Mouse (Mus musculus): ENCODE measurements around the gene Gucy1a1. TPM values are rescaled to one million over a fixed set of nuclear protein-coding genes. Genes with fewer than 3 reads are reported as not detected.

The Gucy1a1 gene
- polyA plus RNA-seq, 1 experiment from 2014 or later = 84.0 TPM

GRCm38 (mm10) chr3:82067830-82068229 is 77.8 kb downstream of the Gucy1a1 start:
- ATAC-seq (ENCODE audit: insufficient number of reproducible peaks, insufficient read depth, low FRiP score, low read depth) = peak; percentile 67; the same call in 1 of the 2 replicates
- H3K36me3 ChIP-seq (ENCODE audit: control insufficient read depth, insufficient read depth, low read length) = no peaks in the 10 kb centered on the region
- H3K4me1 ChIP-seq (ENCODE audit: control insufficient read depth, insufficient read depth, low read length) = peaks cover 19% of the 10 kb centered on the region; the same call in 1 of the 2 replicates
- no peaks in the 10 kb centered on the region for H3K9me3 ChIP-seq (ENCODE audit: control insufficient read depth, low read depth, low read length)
- H3K27me3 ChIP-seq (ENCODE audit: control insufficient read depth, insufficient read depth, low read length) = no peaks in the 10 kb centered on the region
- H3K4me2 ChIP-seq (replicated peaks; ENCODE audit: low read depth, low read length) = peak overlapping the region; percentile 3; the same call in 1 of the 2 replicates
- H3K4me3 ChIP-seq (ENCODE audit: low read depth, low read length) = no peak overlapping the region
- no peak overlapping the region for H3K9ac ChIP-seq (replicated peaks; ENCODE audit: low read depth, low read length)
- WGBS = 45% methylated on average over 5 of the region's 5 CpGs
- peak overlapping the region; percentile 67; the same call in 1 of the 2 replicates for H3K27ac ChIP-seq (ENCODE audit: low read length)

GRCm38 (mm10) chr3:82061402-82062180 is 84.0 kb downstream of the Gucy1a1 start:
- Histone ChIP-seq H3K9me3 (ENCODE audit: control insufficient read depth, low read depth, low read length) (no peaks in the 10 kb centered on the region), H3K27me3 (ENCODE audit: control insufficient read depth, insufficient read depth, low read length) (no peaks in the 10 kb centered on the region), H3K4me2 (replicated peaks; ENCODE audit: low read depth, low read length) (no peak overlapping the region), H3K9ac (replicated peaks; ENCODE audit: low read depth, low read length) (no peak overlapping the region), H3K4me3 (ENCODE audit: low read depth, low read length) (no peak overlapping the region), H3K4me1 (ENCODE audit: control insufficient read depth, insufficient read depth, low read length) (peaks cover 28% of the 10 kb centered on the region), H3K27ac (ENCODE audit: low read length) (peak overlapping the region; percentile 64), H3K36me3 (ENCODE audit: control insufficient read depth, insufficient read depth, low read length) (no peaks in the 10 kb centered on the region)
- WGBS = 15% methylated on average over 9 of the region's 9 CpGs
- ATAC-seq (ENCODE audit: insufficient number of reproducible peaks, insufficient read depth, low FRiP score, low read depth) = no peak

- H3K27ac ChIP-seq (ENCODE audit: low read length) = peak overlapping the region; percentile 66; the same call in 1 of the 2 replicates
- WGBS = 10% methylated on average over 5 of the region's 5 CpGs
- H3K4me1 ChIP-seq (ENCODE audit: control insufficient read depth, insufficient read depth, low read length) = peaks cover 40% of the 10 kb centered on the region
- H3K9ac ChIP-seq (replicated peaks; ENCODE audit: low read depth, low read length) = no peak overlapping the region
- peak; percentile 87 for ATAC-seq (ENCODE audit: insufficient number of reproducible peaks, insufficient read depth, low FRiP score, low read depth)
- no peaks in the 10 kb centered on the region for H3K9me3 ChIP-seq (ENCODE audit: control insufficient read depth, low read depth, low read length)
- no peaks in the 10 kb centered on the region; the same call in 1 of the 2 replicates for H3K36me3 ChIP-seq (ENCODE audit: control insufficient read depth, insufficient read depth, low read length)
- no peak overlapping the region for H3K4me3 ChIP-seq (ENCODE audit: low read depth, low read length)
- no peaks in the 10 kb centered on the region for H3K27me3 ChIP-seq (ENCODE audit: control insufficient read depth, insufficient read depth, low read length)
- no peak overlapping the region for H3K4me2 ChIP-seq (replicated peaks; ENCODE audit: low read depth, low read length)
Measured at GRCm38 (mm10) chr3:82057201-82057600, 88.4 kb downstream of the Gucy1a1 start.

- H3K27ac ChIP-seq (ENCODE audit: low read length) = peak overlapping the region; percentile 78
- no peak overlapping the region for H3K9ac ChIP-seq (replicated peaks; ENCODE audit: low read depth, low read length)
- H3K4me1 ChIP-seq (ENCODE audit: control insufficient read depth, insufficient read depth, low read length) = peaks cover 35% of the 10 kb centered on the region
- H3K36me3 ChIP-seq (ENCODE audit: control insufficient read depth, insufficient read depth, low read length) = no peaks in the 10 kb centered on the region; the same call in none of the 2 replicates
- no peaks in the 10 kb centered on the region for H3K9me3 ChIP-seq (ENCODE audit: control insufficient read depth, low read depth, low read length)
- no peak overlapping the region for H3K4me2 ChIP-seq (replicated peaks; ENCODE audit: low read depth, low read length)
- ATAC-seq (ENCODE audit: insufficient number of reproducible peaks, insufficient read depth, low FRiP score, low read depth) = peak; percentile 54; the same call in 1 of the 2 replicates
- 31% methylated on average over 5 of the region's 5 CpGs for WGBS
- no peaks in the 10 kb centered on the region for H3K27me3 ChIP-seq (ENCODE audit: control insufficient read depth, insufficient read depth, low read length)
- H3K4me3 ChIP-seq (ENCODE audit: low read depth, low read length) = no peak overlapping the region
Measured at GRCm38 (mm10) chr3:82054283-82054974, 91.2 kb downstream of the Gucy1a1 start.

GRCm38 (mm10) chr3:82052029-82052428 is 93.6 kb downstream of the Gucy1a1 start:
- H3K27me3 ChIP-seq (ENCODE audit: control insufficient read depth, insufficient read depth, low read length) = no peaks in the 10 kb centered on the region
- H3K27ac ChIP-seq (ENCODE audit: low read length) = peak overlapping the region; percentile 69
- no peak for ATAC-seq (ENCODE audit: insufficient number of reproducible peaks, insufficient read depth, low FRiP score, low read depth)
- no peak overlapping the region for H3K4me3 ChIP-seq (ENCODE audit: low read depth, low read length)
- no peak overlapping the region for H3K9ac ChIP-seq (replicated peaks; ENCODE audit: low read depth, low read length)
- H3K4me1 ChIP-seq (ENCODE audit: control insufficient read depth, insufficient read depth, low read length) = peaks cover 32% of the 10 kb centered on the region
- no peaks in the 10 kb centered on the region; the same call in none of the 2 replicates for H3K36me3 ChIP-seq (ENCODE audit: control insufficient read depth, insufficient read depth, low read length)
- H3K4me2 ChIP-seq (replicated peaks; ENCODE audit: low read depth, low read length) = no peak overlapping the region
- 36% methylated on average over 2 of the region's 2 CpGs for WGBS
- no peaks in the 10 kb centered on the region for H3K9me3 ChIP-seq (ENCODE audit: control insufficient read depth, low read depth, low read length)

DNA sequence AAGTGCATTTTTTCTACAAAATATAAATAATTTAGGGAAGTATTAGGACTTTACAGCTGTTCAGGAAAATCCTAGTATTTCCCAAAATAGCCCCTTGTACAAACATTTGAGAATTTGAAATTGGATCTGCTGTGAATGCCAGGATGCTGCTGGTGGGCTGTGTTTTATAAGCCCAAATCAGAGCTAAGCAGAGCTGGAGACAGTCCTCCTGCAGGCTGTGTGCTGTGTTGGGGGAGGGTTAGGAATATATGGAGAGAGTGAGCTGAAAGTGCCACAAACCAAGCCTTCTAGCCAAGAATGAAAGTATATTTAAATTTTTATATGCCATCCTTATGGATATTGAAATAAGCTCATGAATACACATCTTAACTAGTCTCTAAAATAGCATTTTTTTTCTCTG is 94.1 kb downstream of the Gucy1a1 start:
- H3K4me2 ChIP-seq (replicated peaks; ENCODE audit: low read depth, low read length) = no peak overlapping the region
- H3K4me1 ChIP-seq (ENCODE audit: control insufficient read depth, insufficient read depth, low read length) = peaks cover 29% of the 10 kb centered on the region
- H3K36me3 ChIP-seq (ENCODE audit: control insufficient read depth, insufficient read depth, low read length) = no peaks in the 10 kb centered on the region; the same call in none of the 2 replicates
- no peaks in the 10 kb centered on the region for H3K27me3 ChIP-seq (ENCODE audit: control insufficient read depth, insufficient read depth, low read length)
- H3K4me3 ChIP-seq (ENCODE audit: low read depth, low read length) = no peak overlapping the region
- no peak for ATAC-seq (ENCODE audit: insufficient number of reproducible peaks, insufficient read depth, low FRiP score, low read depth)
- no peak overlapping the region for H3K9ac ChIP-seq (replicated peaks; ENCODE audit: low read depth, low read length)
- no peaks in the 10 kb centered on the region for H3K9me3 ChIP-seq (ENCODE audit: control insufficient read depth, low read depth, low read length)
- H3K27ac ChIP-seq (ENCODE audit: low read length) = peak overlapping the region; percentile 69; the same call in 1 of the 2 replicates

- no peak overlapping the region for H3K4me3 ChIP-seq (ENCODE audit: low read depth, low read length)
- peaks cover 16% of the 10 kb centered on the region for H3K4me1 ChIP-seq (ENCODE audit: control insufficient read depth, insufficient read depth, low read length)
- WGBS = 38% methylated on average over 7 of the region's 7 CpGs
- no peak overlapping the region for H3K4me2 ChIP-seq (replicated peaks; ENCODE audit: low read depth, low read length)
- H3K36me3 ChIP-seq (ENCODE audit: control insufficient read depth, insufficient read depth, low read length) = peaks cover 13% of the 10 kb centered on the region; the same call in 1 of the 2 replicates
- no peaks in the 10 kb centered on the region for H3K27me3 ChIP-seq (ENCODE audit: control insufficient read depth, insufficient read depth, low read length)
- no peak for ATAC-seq (ENCODE audit: insufficient number of reproducible peaks, insufficient read depth, low FRiP score, low read depth)
- H3K9me3 ChIP-seq (ENCODE audit: control insufficient read depth, low read depth, low read length) = no peaks in the 10 kb centered on the region
- no peak overlapping the region for H3K9ac ChIP-seq (replicated peaks; ENCODE audit: low read depth, low read length)
- H3K27ac ChIP-seq (ENCODE audit: low read length) = peak overlapping the region; percentile 72
Measured at GRCm38 (mm10) chr3:82048681-82049080, 96.9 kb downstream of the Gucy1a1 start.

- H3K36me3 ChIP-seq (ENCODE audit: control insufficient read depth, insufficient read depth, low read length) = peaks cover 13% of the 10 kb centered on the region; the same call in 1 of the 2 replicates
- H3K27me3 ChIP-seq (ENCODE audit: control insufficient read depth, insufficient read depth, low read length) = no peaks in the 10 kb centered on the region
- no peak overlapping the region for H3K4me3 ChIP-seq (ENCODE audit: low read depth, low read length)
- peak overlapping the region; percentile 39; the same call in 1 of the 2 replicates for H3K27ac ChIP-seq (ENCODE audit: low read length)
- peaks cover 16% of the 10 kb centered on the region for H3K4me1 ChIP-seq (ENCODE audit: control insufficient read depth, insufficient read depth, low read length)
- no peak for ATAC-seq (ENCODE audit: insufficient number of reproducible peaks, insufficient read depth, low FRiP score, low read depth)
- H3K9ac ChIP-seq (replicated peaks; ENCODE audit: low read depth, low read length) = no peak overlapping the region
- WGBS = 73% methylated on average over 4 of the region's 4 CpGs
- no peaks in the 10 kb centered on the region for H3K9me3 ChIP-seq (ENCODE audit: control insufficient read depth, low read depth, low read length)
- no peak overlapping the region for H3K4me2 ChIP-seq (replicated peaks; ENCODE audit: low read depth, low read length)
Measured at GRCm38 (mm10) chr3:82048078-82048477, 97.5 kb downstream of the Gucy1a1 start.

All from stomach, embryonic 14.5 days (tissue).